Mouse (Mus musculus) E14TG2a.4 (cell line): ENCODE measurements around the gene Syne3.

Experiments used
- CTCF ChIP-seq: conservative IDR thresholded peaks from 2 replicates; pipeline ENCODE4 v1.5.1; 2014; ENCODE audit warnings: low read length
- NANOG ChIP-seq: IDR thresholded peaks from 2 replicates; pipeline ENCODE4 v1.6.1; 2014; ENCODE audit warnings: borderline replicate concordance, low read length, mixed read lengths
- POU5F1 ChIP-seq: IDR thresholded peaks from 2 replicates; pipeline ENCODE4 v1.6.1; 2014; ENCODE audit warnings: low read length, borderline replicate concordance

- TF ChIP-seq CTCF, result no peak
- no peak for TF ChIP-seq NANOG
- no peak for TF ChIP-seq POU5F1
Observed at GRCm38 (mm10) chr12:104935144-104935543, 74.5 kb downstream of the Syne3 start.
